ENCODE assay signal across 8 mouse cellular contexts in genomic region chr4:80911706-80912540, GRCm38 (mm10). TPM values are rescaled to one million over a fixed set of nuclear protein-coding genes. Genes with fewer than 3 reads are reported as not detected.
DNase-seq lines count a peak whose midpoint lies in the region; ATAC-seq and TF ChIP-seq lines count a peak whose summit lies in the region.

No protein-coding gene starts in this region.

- peaks cover 4% of the 10 kb centered on the region; the same call in 1 of the 2 replicates for H3K4me1 ChIP-seq in forebrain, postnatal 0 days (ENCODE audit: insufficient read depth)
- no peaks in the 10 kb centered on the region for H3K4me1 ChIP-seq in liver, embryonic 16.5 days (ENCODE audit: control insufficient read depth, low read depth, low read length)

- H3K4me2 ChIP-seq in forebrain, postnatal 0 days (ENCODE audit: low read depth): peak overlapping the region; percentile 87
- peak overlapping the region; percentile 46 for H3K4me2 ChIP-seq in liver, embryonic 16.5 days (ENCODE audit: low read depth, low read length)

- H3K27me3 ChIP-seq in forebrain, postnatal 0 days (ENCODE audit: insufficient read depth, low read length): no peaks in the 10 kb centered on the region
- H3K27me3 ChIP-seq in liver, embryonic 16.5 days (ENCODE audit: control insufficient read depth, insufficient read depth, low read depth, low read length): no peaks in the 10 kb centered on the region

- H3K9ac ChIP-seq in forebrain, postnatal 0 days: peak overlapping the region; percentile 72
- peak overlapping the region; percentile 48; the same call in 1 of the 2 replicates for H3K9ac ChIP-seq in liver, embryonic 16.5 days (ENCODE audit: low read depth, low read length)

- H3K27ac ChIP-seq in forebrain, postnatal 0 days (ENCODE audit: low read depth, low read length): peak overlapping the region; percentile 87
- H3K27ac ChIP-seq in liver, embryonic 16.5 days (ENCODE audit: low read length): peak overlapping the region; percentile 72

- no peaks in the 10 kb centered on the region for H3K9me3 ChIP-seq in forebrain, postnatal 0 days (ENCODE audit: low read length)
- H3K9me3 ChIP-seq in liver, embryonic 16.5 days (replicated peaks; ENCODE audit: control insufficient read depth, low read length): no peaks in the 10 kb centered on the region

- ATAC-seq in forebrain, postnatal 0 days: peak; percentile 88
- peak; percentile 79 for ATAC-seq in liver, embryonic 16.5 days (ENCODE audit: low read depth)

- H3K36me3 ChIP-seq in forebrain, postnatal 0 days (ENCODE audit: insufficient read depth): no peaks in the 10 kb centered on the region
- H3K36me3 ChIP-seq in liver, embryonic 16.5 days (ENCODE audit: control insufficient read depth, insufficient read depth): no peaks in the 10 kb centered on the region

- TF ChIP-seq CTCF in forebrain, postnatal 0 days (IDR thresholded peaks at IDR 0.05; ENCODE audit: low read depth): peak; percentile 69

- intact Hi-C loops in heart, postnatal 14 days (cut with DNase I): loop anchor here (5.0 kb wide), 2 partner anchors 40 to 265 kb away; no protein-coding TSS in a partner anchor

- 2% methylated on average over 26 of the region's 27 CpGs for WGBS in forebrain, postnatal 0 days
- 3% methylated on average over 23 of the region's 27 CpGs for WGBS in liver, embryonic 16.5 days (ENCODE audit: insufficient replicate concordance)

- H3K4me3 ChIP-seq in forebrain, postnatal 0 days (ENCODE audit: low read depth, low read length): peak overlapping the region; percentile 65
- peak overlapping the region; percentile 63 for H3K4me3 ChIP-seq in liver, embryonic 16.5 days (ENCODE audit: low read depth, low read length)

- peak; percentile 89 for DNase-seq in MN1 (ENCODE audit: low spot score)
- peak; percentile 23 to 45 for DNase-seq in cerebellum, adult 18-20 months
- peak; percentile 77 for DNase-seq in forebrain, postnatal 0 days
- peak; percentile 82 to 84 for DNase-seq in heart, postnatal 14 days
- DNase-seq in kidney, postnatal 4 days: peak; percentile 91 to 94
- DNase-seq in ovary, postnatal 10 days (ENCODE audit: low spot score): peak; percentile 60
- peak; percentile 75 to 85 for DNase-seq in urinary bladder, postnatal 4 days (ENCODE audit: low spot score in 2 of 2)

RNA-seq across cellular contexts. Expression of gene Lurap1l, which starts 1.5 kb away (rescaled TPM):
- 4.7 and 6.4 TPM in 2 replicates for total RNA-seq in forebrain, postnatal 0 days (2014; rRNA removed)
- polyA plus RNA-seq in forebrain, postnatal 0 days (2015; fragmentation: Nextera tagmentation; extraction: Ambion mirVana): 5.0 and 5.3 TPM in 2 replicates
- total RNA-seq in heart, postnatal 14 days (2021): 1 to 10 TPM; 2.9 to 3.2 TPM
- polyA plus RNA-seq in liver, embryonic 16.5 days (2015; fragmentation: Nextera tagmentation; extraction: Ambion mirVana): 4.7 and 5.7 TPM in 2 replicates

Comparison
In these comparisons a context has a peak if more than half of its experiments do, and no peak if none do; other contexts are left out.
1. Peak in every context shown above with its lines: DNase-seq, ATAC-seq, H3K4me3 ChIP-seq and H3K27ac ChIP-seq.
2. DNase-seq: peak in every context shown above with its lines; median percentile 92 in kidney, postnatal 4 days; 89 in MN1; 83 in heart, postnatal 14 days; 80 in urinary bladder, postnatal 4 days; 77 in forebrain, postnatal 0 days; 60 in ovary, postnatal 10 days; 34 in cerebellum, adult 18-20 months.